Mouse (Mus musculus): ENCODE results near the gene Pik3ip1.

GRCm38 (mm10) chr11:3370162-3370561 is 40.0 kb downstream of the Pik3ip1 start:
- TF ChIP-seq POLR2A (IDR thresholded peaks at IDR 0.05; ENCODE audit: insufficient read length, low read depth) (no peak), E2F4 (IDR thresholded peaks at IDR 0.05; ENCODE audit: insufficient read depth) (no peak), MYOG (IDR thresholded peaks at IDR 0.05; ENCODE audit: control insufficient read depth in 1 of 3, insufficient read depth in 1 of 3, insufficient read length in 2 of 3, low read depth in 2 of 3) (no peak), TCF12 (IDR thresholded peaks at IDR 0.05; ENCODE audit: insufficient read depth, poor library complexity, severe bottlenecking) (no peak), MAX (IDR thresholded peaks at IDR 0.05; ENCODE audit: low read depth) (no peak), USF1 (IDR thresholded peaks at IDR 0.05; ENCODE audit: low read depth) (no peak), MYOD1 (IDR thresholded peaks at IDR 0.05; ENCODE audit: control insufficient read depth in 1 of 3, insufficient read length in 2 of 3, low read depth in 2 of 3) (no peak)

Data from myocyte (in vitro differentiated cells).